Mouse (Mus musculus) CH12.LX (cell line): ENCODE results near the gene Fry.

ENCODE experiments used
- RAD21 ChIP-seq: IDR thresholded peaks from 2 replicates; pipeline ENCODE4 v1.6.1; 2011; ENCODE audit warnings: low read depth, mild to moderate bottlenecking, low read length, improper control_type of control experiment, moderate library complexity
- SIN3A ChIP-seq: IDR thresholded peaks from 2 replicates; pipeline ENCODE4 v1.6.1; 2012; ENCODE audit warnings: low read length, improper control_type of control experiment, inconsistent platforms
- USF1 ChIP-seq: IDR thresholded peaks from 2 replicates; pipeline ENCODE4 v1.6.1; 2014; ENCODE audit warnings: low read depth, mild to moderate bottlenecking, inconsistent platforms, low read length, improper control_type of control experiment
- ZC3H11A ChIP-seq: IDR thresholded peaks from 2 replicates; pipeline ENCODE4 v1.6.1; 2012; ENCODE audit warnings: low read depth, mild to moderate bottlenecking, inconsistent platforms, low read length, improper control_type of control experiment

DNA sequence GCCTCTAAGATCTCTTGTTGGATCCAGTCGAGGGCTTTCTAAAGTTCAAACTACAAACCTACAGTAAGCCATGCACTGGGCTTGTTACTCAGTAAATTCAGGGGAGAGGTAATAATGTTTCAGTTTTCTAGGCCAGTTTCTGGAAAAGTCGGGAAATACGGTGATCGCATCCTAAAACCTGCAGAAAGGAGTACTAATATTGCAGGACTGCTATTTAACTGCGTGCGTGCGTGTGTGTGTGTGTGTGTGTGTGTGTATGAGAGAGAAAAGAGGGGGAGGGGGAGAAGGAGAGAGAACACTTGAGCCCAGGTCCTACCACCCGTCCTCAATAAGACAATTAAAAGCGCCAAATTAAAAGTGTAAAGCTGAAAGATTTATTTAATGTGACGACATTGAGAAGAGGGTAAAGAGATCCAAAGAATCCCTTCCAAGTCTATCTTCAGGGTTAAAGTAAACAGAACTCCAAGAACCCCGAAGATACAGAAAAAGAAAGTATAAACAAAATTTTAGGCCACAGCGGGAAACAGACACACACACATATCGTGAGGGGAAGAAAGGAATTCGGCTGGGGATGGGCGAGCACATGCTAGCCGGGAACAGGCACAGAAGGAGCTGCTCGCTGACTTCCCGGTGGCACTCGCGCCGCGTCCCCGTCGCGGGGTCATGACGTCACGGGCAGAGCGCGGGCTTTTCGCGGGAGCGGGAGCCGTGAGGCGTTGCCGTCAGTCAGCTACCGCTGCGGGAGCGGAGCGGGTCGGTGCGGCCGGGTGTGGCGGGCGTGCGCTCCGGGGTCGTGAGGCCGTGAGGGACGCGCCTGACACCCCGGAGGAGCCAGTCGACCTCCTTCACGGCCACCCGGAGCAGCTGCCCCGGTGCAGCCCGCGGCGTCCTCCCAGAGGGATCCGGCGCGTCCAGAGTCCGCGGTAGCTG, 403.8 kb downstream of the Fry start, which contains the start of gene Brca2:
- TF ChIP-seq ZC3H11A (no peak), USF1 (no peak), RAD21 (no peak), SIN3A (peak; percentile 97)
